Mouse (Mus musculus) limb, embryonic 12.5 days (tissue): ENCODE results near the gene Lpp. TPM values are rescaled to one million over a fixed set of nuclear protein-coding genes. Genes with fewer than 3 reads are reported as not detected.

Experiments used
- ATAC-seq: fragments of 200-750 bp; cut with Nextera tagmentation; 2 replicates; pipeline ENCODE4 v1.8.0; 2017; ENCODE audit warnings: low read depth, moderate TSS enrichment; ENCODE audit not compliant: insufficient number of reproducible peaks, insufficient read depth, low FRiP score, low TSS enrichment
- H3K27ac ChIP-seq: fragments of 300-500 bp; sonication (generic); 2 replicates; pipeline ENCODE4 v1.5.1; 2016; ENCODE audit warnings: mild to moderate bottlenecking, moderate library complexity
- H3K27me3 ChIP-seq: fragments of 300-500 bp; sonication (generic); 2 replicates; pipeline ENCODE4 v1.6.1; 2016; ENCODE audit warnings: mild to moderate bottlenecking, moderate library complexity
- H3K36me3 ChIP-seq: fragments of 300-500 bp; sonication (generic); 2 replicates; pipeline ENCODE4 v1.6.1; 2016; ENCODE audit warnings: mild to moderate bottlenecking, moderate library complexity
- H3K4me1 ChIP-seq: fragments of 300-500 bp; sonication (generic); replicated peaks from 2 replicates; pipeline ENCODE4 v1.6.1; 2016
- H3K4me2 ChIP-seq: fragments of 300-500 bp; sonication (generic); 2 replicates; pipeline ENCODE4 v1.6.1; 2016; ENCODE audit warnings: mild to moderate bottlenecking, moderate library complexity
- H3K4me3 ChIP-seq: fragments of 300-500 bp; sonication (generic); replicated peaks from 2 replicates; pipeline ENCODE4 v1.5.1; 2016; ENCODE audit warnings: mild to moderate bottlenecking
- H3K9ac ChIP-seq: fragments of 300-500 bp; sonication (generic); replicated peaks from 2 replicates; pipeline ENCODE4 v1.6.1; 2016; ENCODE audit warnings: mild to moderate bottlenecking, moderate library complexity
- H3K9me3 ChIP-seq: fragments of 300-500 bp; sonication (generic); 2 replicates; pipeline ENCODE4 v1.6.1; 2016; ENCODE audit warnings: mild to moderate bottlenecking, moderate library complexity
- WGBS: fragments of 180-500 bp; shearing (Covaris S2); methylation state at CpG from one replicate; pipeline ENCODE4 v1.1.7; 2016; 5-methylcytosine and 5-hydroxymethylcytosine counted together
- polyA plus RNA-seq: library from polyadenylated mRNA; unstranded; fragments of >200 nt; fragmentation: Nextera tagmentation; extraction: Ambion mirVana; gene quantifications from 2 replicates; pipeline ENCODE4 v1.2.1, GENCODE M21; 2016

Gene Lpp
- polyA plus RNA-seq, 1 experiment from 2014 or later, result 39.4 TPM

- Histone ChIP-seq H3K4me1 (peaks cover 11% of the 10 kb centered on the region), H3K4me2 (0 out of 2 replicates have a peak overlapping the region, but pooled peaks have one; percentile 6), H3K27me3 (no peaks in the 10 kb centered on the region), H3K27ac (no peak overlapping the region), H3K36me3 (no peaks in the 10 kb centered on the region), H3K4me3 (no peak overlapping the region), H3K9me3 (no peaks in the 10 kb centered on the region), H3K9ac (no peak overlapping the region)
- 31% methylated on average over 7 of the region's 7 CpGs for WGBS
- ATAC-seq, result no peak
Observed at GRCm38 (mm10) chr16:24367506-24367905, 25.8 kb upstream of the Lpp start.

DNA sequence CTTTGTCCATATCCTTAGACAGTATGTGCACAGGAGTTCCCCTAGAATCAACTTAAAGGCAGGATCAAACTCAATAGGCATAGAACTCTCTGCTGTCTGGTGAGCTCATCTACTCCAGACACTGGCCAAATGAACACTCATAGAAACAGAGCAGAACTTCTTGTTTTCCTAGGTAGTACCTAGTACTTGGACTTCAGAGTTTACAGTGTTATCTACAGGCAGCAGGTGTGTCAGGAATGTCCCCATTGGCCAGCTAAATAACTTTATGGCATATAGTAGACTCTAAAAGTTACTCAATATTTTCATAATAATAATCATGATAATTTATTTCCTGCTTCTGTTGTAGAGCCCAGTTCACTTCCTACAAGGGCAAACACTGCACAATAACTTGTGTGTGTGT lies 16.8 kb upstream of the Lpp start:
- ATAC-seq, result no peak
- H3K27me3 ChIP-seq, result no peaks in the 10 kb centered on the region
- no peaks in the 10 kb centered on the region for H3K9me3 ChIP-seq

DNA sequence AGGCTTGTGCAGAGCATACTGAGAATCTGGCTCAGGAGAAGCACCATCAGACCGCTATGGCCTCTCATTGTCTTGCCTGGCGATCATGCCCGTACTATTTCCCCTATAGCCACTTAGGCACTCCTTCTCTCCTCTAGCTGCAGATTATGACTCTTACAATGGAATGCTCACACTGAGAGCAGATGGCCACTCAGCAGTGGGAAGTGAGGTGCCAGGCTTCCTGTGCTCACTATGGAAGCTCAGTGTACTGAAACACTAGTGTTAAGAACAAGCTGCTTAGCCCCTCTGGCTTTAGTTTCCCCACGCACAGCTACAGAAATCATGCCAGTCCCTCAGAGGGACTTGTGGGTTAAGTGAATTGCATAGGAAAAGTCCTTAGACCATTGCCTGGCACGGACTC lies 2.7 kb upstream of the Lpp start:
- ATAC-seq, result no peak
- WGBS, result 82% methylated on average over 5 of the region's 5 CpGs

More for the DNA sequence above, 16.8 kb upstream of the Lpp start:
- no peaks in the 10 kb centered on the region for H3K4me1 ChIP-seq
- no peaks in the 10 kb centered on the region for H3K36me3 ChIP-seq
- H3K27ac ChIP-seq, result no peak overlapping the region
- no peak overlapping the region for H3K4me3 ChIP-seq
- H3K9ac ChIP-seq, result no peak overlapping the region
- no peak overlapping the region for H3K4me2 ChIP-seq

GRCm38 (mm10) chr16:24391111-24391510 lies 2.2 kb upstream of the Lpp start:
- no peak overlapping the region for H3K27ac ChIP-seq
- H3K4me1 ChIP-seq, result peaks cover 30% of the 10 kb centered on the region
- no peaks in the 10 kb centered on the region for H3K27me3 ChIP-seq
- no peaks in the 10 kb centered on the region for H3K36me3 ChIP-seq
- no peaks in the 10 kb centered on the region for H3K9me3 ChIP-seq
- H3K4me3 ChIP-seq, result no peak overlapping the region
- WGBS, result 93% methylated on average over 3 of the region's 3 CpGs
- no peak for ATAC-seq
- H3K9ac ChIP-seq, result no peak overlapping the region
- H3K4me2 ChIP-seq, result no peak overlapping the region

More for the DNA sequence above, 2.7 kb upstream of the Lpp start:
- peaks cover 29% of the 10 kb centered on the region for H3K4me1 ChIP-seq
- H3K27me3 ChIP-seq, result no peaks in the 10 kb centered on the region
- H3K9me3 ChIP-seq, result no peaks in the 10 kb centered on the region
- no peak overlapping the region for H3K4me2 ChIP-seq
- no peak overlapping the region for H3K4me3 ChIP-seq
- H3K36me3 ChIP-seq, result no peaks in the 10 kb centered on the region
- no peak overlapping the region for H3K9ac ChIP-seq
- 0 out of 2 replicates have a peak overlapping the region, but pooled peaks have one; percentile 41 for H3K27ac ChIP-seq

DNA sequence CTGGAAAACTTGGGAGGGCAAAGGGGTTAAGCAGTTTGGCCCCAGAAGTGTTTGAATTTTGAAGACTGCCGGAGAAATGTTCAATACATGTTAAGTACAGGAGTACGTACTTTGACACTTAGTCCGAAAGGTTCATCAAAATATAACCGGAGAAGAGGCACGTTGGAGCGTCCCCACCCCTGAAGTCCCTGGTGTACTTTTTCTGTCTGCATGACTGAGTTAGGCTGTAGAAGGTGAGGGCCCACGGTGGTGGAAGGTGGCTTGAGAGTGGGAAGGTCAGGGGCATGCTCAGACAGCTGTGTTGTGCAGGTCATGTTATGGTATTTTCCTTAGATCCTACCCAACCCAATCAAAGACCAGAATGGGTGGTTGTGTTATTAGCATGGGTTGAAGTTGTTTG lies 1.4 kb upstream of the Lpp start:
- peak overlapping the region; percentile 79; the same call in 1 of the 2 replicates for H3K4me2 ChIP-seq
- H3K4me3 ChIP-seq, result no peak overlapping the region
- H3K27me3 ChIP-seq, result no peaks in the 10 kb centered on the region
- no peak overlapping the region for H3K9ac ChIP-seq
- peak overlapping the region; percentile 99 for H3K27ac ChIP-seq
- no peak for ATAC-seq
- H3K36me3 ChIP-seq, result no peaks in the 10 kb centered on the region
- WGBS, result 92% methylated on average over 7 of the region's 7 CpGs
- no peaks in the 10 kb centered on the region for H3K9me3 ChIP-seq
- H3K4me1 ChIP-seq, result peaks cover 38% of the 10 kb centered on the region

- peaks cover 54% of the 10 kb centered on the region for H3K4me1 ChIP-seq
- H3K9me3 ChIP-seq, result no peaks in the 10 kb centered on the region
- peak overlapping the region; percentile 92 for H3K4me3 ChIP-seq
- peak overlapping the region; percentile 79 for H3K4me2 ChIP-seq
- peak overlapping the region; percentile 99 for H3K27ac ChIP-seq
- no peaks in the 10 kb centered on the region for H3K36me3 ChIP-seq
- under 1% methylated on average over 48 of the region's 76 CpGs for WGBS
- no peaks in the 10 kb centered on the region for H3K27me3 ChIP-seq
- ATAC-seq, result peak; percentile 64
- H3K9ac ChIP-seq, result peak overlapping the region; percentile 97
Observed at GRCm38 (mm10) chr16:24393556-24394210, 376 bp downstream of the Lpp start.

- 5% methylated on average over 18 of the region's 18 CpGs for WGBS
- no peaks in the 10 kb centered on the region for H3K27me3 ChIP-seq
- no peaks in the 10 kb centered on the region for H3K9me3 ChIP-seq
- peaks cover 54% of the 10 kb centered on the region for H3K4me1 ChIP-seq
- peak overlapping the region; percentile 92 for H3K4me3 ChIP-seq
- peak overlapping the region; percentile 97 for H3K9ac ChIP-seq
- peak overlapping the region; percentile 99 for H3K27ac ChIP-seq
- H3K4me2 ChIP-seq, result peak overlapping the region; percentile 79
- no peak for ATAC-seq
- no peaks in the 10 kb centered on the region for H3K36me3 ChIP-seq
Observed at GRCm38 (mm10) chr16:24394211-24394991, 1.1 kb downstream of the Lpp start.

DNA sequence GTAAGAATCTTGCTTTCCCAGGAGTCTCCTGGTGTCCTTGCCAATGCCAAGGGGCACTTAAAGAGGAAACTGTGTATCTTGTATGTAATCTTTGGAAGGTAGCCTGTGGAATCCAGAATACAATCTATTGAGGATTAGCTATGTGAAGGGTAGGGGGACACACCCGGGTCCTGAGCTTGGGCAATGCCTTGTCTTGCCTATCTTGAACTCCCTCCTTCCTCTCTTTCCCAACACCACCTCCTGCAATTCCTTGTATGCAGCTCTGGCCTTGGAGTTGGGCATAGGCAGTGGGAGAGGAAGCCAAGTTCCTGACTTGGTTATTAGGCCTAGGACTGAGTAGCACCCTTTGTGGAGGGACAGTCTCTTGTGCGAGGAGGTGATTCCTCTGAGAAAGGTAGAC lies 1.8 kb downstream of the Lpp start:
- peaks cover 54% of the 10 kb centered on the region for H3K4me1 ChIP-seq
- H3K36me3 ChIP-seq, result no peaks in the 10 kb centered on the region
- no peaks in the 10 kb centered on the region for H3K9me3 ChIP-seq
- H3K27ac ChIP-seq, result peak overlapping the region; percentile 99
- H3K27me3 ChIP-seq, result no peaks in the 10 kb centered on the region
- H3K4me3 ChIP-seq, result peak overlapping the region; percentile 92
- peak overlapping the region; percentile 79 for H3K4me2 ChIP-seq
- ATAC-seq, result no peak
- H3K9ac ChIP-seq, result peak overlapping the region; percentile 97; the same call in 1 of the 2 replicates
- whole genome bisulfite sequencing, result 80% methylated on average over 2 of the region's 2 CpGs

GRCm38 (mm10) chr16:24396504-24396903 lies 3.2 kb downstream of the Lpp start:
- no peak overlapping the region for H3K4me2 ChIP-seq
- no peaks in the 10 kb centered on the region for H3K27me3 ChIP-seq
- H3K36me3 ChIP-seq, result no peaks in the 10 kb centered on the region
- H3K4me1 ChIP-seq, result peaks cover 56% of the 10 kb centered on the region
- H3K9ac ChIP-seq, result no peak overlapping the region
- WGBS, result 90% methylated on average over 7 of the region's 7 CpGs
- no peaks in the 10 kb centered on the region for H3K9me3 ChIP-seq
- ATAC-seq, result no peak
- no peak overlapping the region for H3K4me3 ChIP-seq
- no peak overlapping the region for H3K27ac ChIP-seq

DNA sequence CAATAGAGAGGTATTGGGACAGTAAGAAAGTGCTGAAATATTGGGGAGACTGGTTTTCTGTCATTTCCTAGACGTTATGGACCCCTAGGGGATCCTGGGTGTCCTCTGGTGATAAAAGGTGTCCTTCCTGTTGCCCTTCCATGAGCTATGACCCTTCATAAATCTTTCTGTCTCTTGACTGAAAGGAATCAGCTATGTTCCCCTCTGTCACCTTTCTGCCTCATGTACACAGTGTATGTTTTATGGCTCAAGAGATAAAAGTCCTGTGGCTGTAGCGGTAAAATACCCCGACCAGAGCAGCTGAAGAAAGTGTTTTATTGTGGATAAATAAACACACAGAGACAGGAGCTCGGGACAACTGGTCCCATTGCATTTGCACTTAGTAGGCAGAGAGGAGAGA lies 5.2 kb downstream of the Lpp start:
- no peaks in the 10 kb centered on the region for H3K9me3 ChIP-seq
- peaks cover 44% of the 10 kb centered on the region for H3K4me1 ChIP-seq
- no peaks in the 10 kb centered on the region for H3K27me3 ChIP-seq
- WGBS, result 9% methylated on average over 4 of the region's 4 CpGs
- no peak overlapping the region for H3K27ac ChIP-seq
- H3K9ac ChIP-seq, result no peak overlapping the region
- no peak for ATAC-seq
- peaks cover 1% of the 10 kb centered on the region; the same call in 1 of the 2 replicates for H3K36me3 ChIP-seq
- H3K4me2 ChIP-seq, result no peak overlapping the region
- H3K4me3 ChIP-seq, result no peak overlapping the region

DNA sequence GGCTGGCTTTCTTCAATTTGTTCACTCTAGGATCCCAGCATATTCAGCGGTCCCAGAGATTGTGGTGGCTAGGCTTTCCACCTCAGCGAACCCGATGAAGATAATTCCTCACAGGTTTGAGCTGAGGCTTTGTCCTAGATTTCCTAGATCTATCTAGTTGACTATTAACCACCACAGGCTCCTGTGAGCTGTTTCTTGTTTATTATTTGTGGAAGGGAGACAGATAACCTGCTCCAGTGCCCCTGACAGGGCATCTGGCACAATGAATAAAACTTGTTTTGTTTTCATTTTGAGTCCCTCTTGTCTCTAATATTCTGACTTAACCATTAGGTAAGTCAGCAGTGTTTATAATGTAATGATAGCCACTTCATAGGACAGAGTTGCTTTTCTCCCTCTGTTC lies 5.6 kb downstream of the Lpp start:
- H3K4me1 ChIP-seq, result peaks cover 44% of the 10 kb centered on the region
- no peak overlapping the region for H3K4me2 ChIP-seq
- ATAC-seq, result no peak
- H3K9ac ChIP-seq, result no peak overlapping the region
- peaks cover 5% of the 10 kb centered on the region; the same call in 1 of the 2 replicates for H3K36me3 ChIP-seq
- H3K4me3 ChIP-seq, result no peak overlapping the region
- 70% methylated on average over 3 of the region's 3 CpGs for WGBS
- H3K27me3 ChIP-seq, result no peaks in the 10 kb centered on the region
- H3K27ac ChIP-seq, result no peak overlapping the region
- no peaks in the 10 kb centered on the region for H3K9me3 ChIP-seq
